Mouse (Mus musculus) forebrain, embryonic 13.5 days (tissue): ENCODE data around the gene Iqgap1. TPM values are rescaled to one million over a fixed set of nuclear protein-coding genes. Genes with fewer than 3 reads are reported as not detected.

Experiments
- ATAC-seq: fragments of 200-750 bp; cut with Nextera tagmentation; 2 replicates; pipeline ENCODE4 v1.8.0; 2017
- H3K27ac ChIP-seq: fragments of 300-500 bp; sonication (generic); 2 replicates; pipeline ENCODE4 v1.5.1; 2015; ENCODE audit warnings: inconsistent platforms, mild to moderate bottlenecking, moderate library complexity
- H3K27me3 ChIP-seq: fragments of 300-500 bp; sonication (generic); 2 replicates; pipeline ENCODE4 v1.6.1; 2015; ENCODE audit warnings: mild to moderate bottlenecking, inconsistent platforms
- H3K36me3 ChIP-seq: fragments of 300-500 bp; sonication (generic); 2 replicates; pipeline ENCODE4 v1.6.1; 2015; ENCODE audit warnings: mild to moderate bottlenecking, inconsistent platforms; ENCODE audit not compliant: poor library complexity, severe bottlenecking
- H3K4me1 ChIP-seq: fragments of 300-500 bp; sonication (generic); 2 replicates; pipeline ENCODE4 v1.6.1; 2015; ENCODE audit warnings: inconsistent platforms
- H3K4me2 ChIP-seq: fragments of 300-500 bp; sonication (generic); 2 replicates; pipeline ENCODE4 v1.6.1; 2015; ENCODE audit warnings: inconsistent platforms, mild to moderate bottlenecking, moderate library complexity
- H3K4me3 ChIP-seq: fragments of 300-500 bp; sonication (generic); 2 replicates; pipeline ENCODE4 v1.5.1; 2015; ENCODE audit warnings: mild to moderate bottlenecking, inconsistent platforms
- H3K9ac ChIP-seq: fragments of 300-500 bp; sonication (generic); 2 replicates; pipeline ENCODE4 v1.6.1; 2015; ENCODE audit warnings: mild to moderate bottlenecking, inconsistent platforms
- H3K9me3 ChIP-seq: fragments of 300-500 bp; sonication (generic); replicated peaks from 2 replicates; pipeline ENCODE4 v1.6.1; 2016; ENCODE audit warnings: inconsistent platforms
- WGBS: fragments of 180-500 bp; shearing (Covaris S2); methylation state at CpG from one replicate; pipeline ENCODE4 v1.1.7; 2015; 5-methylcytosine and 5-hydroxymethylcytosine counted together
- polyA plus RNA-seq: library from polyadenylated mRNA; unstranded; fragments of >200 nt; fragmentation: Nextera tagmentation; extraction: Ambion mirVana; gene quantifications from 2 replicates; pipeline ENCODE4 v1.2.1, GENCODE M21; 2015

Iqgap1 gene
- polyA plus RNA-seq, 1 experiment from 2014 or later, result 19.7 TPM

DNA sequence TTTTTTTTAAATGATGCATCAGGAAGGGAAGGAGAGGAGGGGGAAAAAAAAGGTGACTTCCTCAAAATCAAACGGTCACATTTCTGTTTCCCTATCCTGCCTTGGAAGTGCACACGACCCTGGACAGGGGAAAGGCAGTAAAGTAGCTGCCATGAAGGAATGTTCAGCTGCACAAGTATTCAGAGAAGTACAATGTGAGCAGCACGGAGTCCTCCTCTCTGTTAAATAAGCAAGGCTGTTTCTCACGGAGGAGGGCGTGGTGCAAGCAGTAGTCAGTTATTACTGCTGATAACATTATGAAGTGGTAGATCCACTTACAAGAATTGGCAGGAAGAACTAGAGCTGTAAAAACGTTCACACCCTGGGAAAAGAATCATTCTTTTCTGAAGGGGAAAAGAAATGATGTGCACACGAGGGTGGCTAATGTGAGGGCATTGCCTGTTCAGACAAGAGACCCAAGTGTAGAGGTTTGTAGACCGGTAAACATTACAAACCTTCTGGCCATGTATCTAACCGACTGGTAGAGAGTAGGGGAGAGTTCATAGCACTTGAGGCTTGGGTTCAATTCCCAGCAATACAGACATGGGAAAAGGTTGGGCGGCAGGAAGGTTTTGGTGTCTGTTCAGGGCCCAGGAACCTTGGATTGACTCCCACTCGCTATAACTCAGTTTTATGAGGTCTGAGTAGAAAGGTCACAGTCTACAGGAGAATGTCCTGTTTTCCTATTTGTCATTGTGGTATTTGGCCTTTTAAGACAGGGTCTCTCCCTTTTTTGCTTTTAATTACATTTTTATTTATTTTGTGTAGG is 1.7 kb downstream of the Iqgap1 start:
- ATAC-seq, result no peak
- no peaks in the 10 kb centered on the region for H3K9me3 ChIP-seq
- H3K9ac ChIP-seq, result no peak overlapping the region
- no peaks in the 10 kb centered on the region for H3K4me1 ChIP-seq
- no peak overlapping the region for H3K4me3 ChIP-seq
- no peak overlapping the region for H3K4me2 ChIP-seq
- 84% methylated on average over 11 of the region's 11 CpGs for WGBS
- H3K27me3 ChIP-seq, result no peaks in the 10 kb centered on the region
- no peaks in the 10 kb centered on the region for H3K36me3 ChIP-seq
- no peak overlapping the region for H3K27ac ChIP-seq

GRCm38 (mm10) chr7:80823267-80823666 is 2.5 kb downstream of the Iqgap1 start:
- Histone ChIP-seq H3K4me3 (no peak overlapping the region), H3K27ac (no peak overlapping the region), H3K4me2 (no peak overlapping the region)

DNA sequence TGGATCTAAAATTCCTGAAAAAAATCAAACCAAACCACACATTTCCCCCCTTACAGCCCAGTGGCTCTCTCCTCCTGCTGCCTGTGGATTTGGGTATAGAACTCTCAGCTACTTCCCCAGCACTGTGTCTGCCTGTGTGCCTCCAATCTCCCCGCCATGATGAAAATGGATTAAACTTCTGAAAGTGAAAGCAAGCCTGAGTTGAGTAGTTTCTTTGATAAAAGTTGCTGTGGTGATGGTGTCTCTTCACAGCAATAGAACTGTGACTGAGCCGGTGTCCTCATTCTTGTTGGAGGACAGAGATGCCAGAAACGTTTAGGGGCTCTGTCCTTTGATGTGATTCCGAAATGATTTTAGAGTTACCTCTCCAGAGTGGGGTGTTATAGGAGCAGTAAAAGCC is 4.9 kb downstream of the Iqgap1 start:
- Histone ChIP-seq H3K9me3 (no peaks in the 10 kb centered on the region), H3K27me3 (no peaks in the 10 kb centered on the region), H3K9ac (no peak overlapping the region), H3K4me3 (no peak overlapping the region), H3K4me1 (no peaks in the 10 kb centered on the region), H3K27ac (no peak overlapping the region), H3K36me3 (no peaks in the 10 kb centered on the region), H3K4me2 (no peak overlapping the region)
- 85% methylated on average over 4 of the region's 4 CpGs for WGBS
- no peak for ATAC-seq

More at GRCm38 (mm10) chr7:80823267-80823666, 2.5 kb downstream of the Iqgap1 start:
- H3K9ac ChIP-seq, result no peak overlapping the region
- no peaks in the 10 kb centered on the region for H3K36me3 ChIP-seq
- no peaks in the 10 kb centered on the region for H3K9me3 ChIP-seq
- no peaks in the 10 kb centered on the region for H3K27me3 ChIP-seq
- H3K4me1 ChIP-seq, result no peaks in the 10 kb centered on the region
- no peak for ATAC-seq
- 83% methylated on average over 4 of the region's 4 CpGs for WGBS

DNA sequence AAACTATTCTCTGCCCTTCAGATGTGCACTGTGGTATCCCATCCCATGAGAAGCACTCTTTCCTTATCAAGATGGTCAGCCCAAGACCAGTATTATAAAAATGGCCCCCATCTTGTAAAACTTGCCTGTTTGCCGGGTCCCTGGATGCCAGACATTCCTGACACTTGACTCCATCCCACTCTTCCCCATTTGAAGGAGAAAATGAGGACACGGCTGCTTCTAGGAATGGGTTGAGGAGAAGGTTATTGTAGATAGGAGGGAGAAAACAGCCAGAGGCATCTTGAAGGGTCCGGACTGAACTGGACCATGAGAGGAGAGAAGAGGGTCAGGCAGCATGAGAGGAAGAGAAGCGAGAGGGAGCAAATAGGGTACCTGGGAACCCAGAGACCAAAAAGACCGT is 9.1 kb downstream of the Iqgap1 start:
- no peak for ATAC-seq
- Histone ChIP-seq H3K4me3 (no peak overlapping the region), H3K9ac (no peak overlapping the region), H3K9me3 (no peaks in the 10 kb centered on the region), H3K36me3 (no peaks in the 10 kb centered on the region), H3K27ac (no peak overlapping the region), H3K4me2 (no peak overlapping the region), H3K4me1 (no peaks in the 10 kb centered on the region), H3K27me3 (no peaks in the 10 kb centered on the region)
- 74% methylated on average over 5 of the region's 5 CpGs for WGBS

DNA sequence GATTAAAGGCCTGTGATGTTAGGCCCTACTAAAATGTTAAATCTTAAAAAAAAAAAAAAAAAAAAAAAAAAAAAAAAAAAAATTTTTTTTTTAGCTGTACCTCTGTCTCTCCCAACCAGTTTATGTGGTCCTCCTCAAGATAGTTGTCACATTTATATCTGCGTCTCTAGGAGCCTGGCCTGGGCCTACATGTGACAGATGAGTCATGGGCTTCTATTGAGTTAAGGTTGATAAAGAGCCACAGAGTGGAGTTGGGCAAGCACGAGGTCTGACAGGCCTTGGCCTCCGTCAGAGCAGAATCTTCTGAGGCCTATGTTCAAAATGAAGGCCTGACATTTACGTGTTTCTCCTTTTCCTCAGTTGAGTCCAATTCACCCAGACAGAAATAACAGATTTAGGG is 12.4 kb downstream of the Iqgap1 start:
- Histone ChIP-seq H3K9me3 (no peaks in the 10 kb centered on the region), H3K36me3 (no peaks in the 10 kb centered on the region), H3K4me3 (no peak overlapping the region), H3K4me1 (no peaks in the 10 kb centered on the region), H3K27ac (no peak overlapping the region), H3K4me2 (no peak overlapping the region), H3K9ac (no peak overlapping the region), H3K27me3 (no peaks in the 10 kb centered on the region)
- WGBS, result 96% methylated on average over 4 of the region's 4 CpGs
- no peak for ATAC-seq

DNA sequence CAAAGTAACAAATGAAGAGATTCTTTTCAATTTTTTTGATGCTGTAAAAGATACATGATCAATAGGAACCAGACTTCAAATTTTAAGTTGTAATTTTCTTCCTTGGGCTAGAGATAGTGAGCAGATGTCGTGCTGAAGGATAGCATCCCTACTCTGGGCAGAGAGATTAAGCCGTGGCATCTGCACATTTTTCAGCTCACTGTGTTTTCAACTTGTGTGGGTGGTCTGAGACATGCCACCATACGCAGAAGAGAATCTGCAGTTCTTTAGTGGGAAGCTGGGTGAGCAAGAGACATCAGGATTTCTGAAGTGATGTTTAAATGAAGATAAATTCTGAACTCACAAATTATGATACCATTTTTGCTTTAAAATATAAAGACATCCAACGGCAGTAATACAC is 19.4 kb downstream of the Iqgap1 start:
- no peak overlapping the region for H3K27ac ChIP-seq
- WGBS, result 81% methylated on average over 4 of the region's 4 CpGs
- H3K27me3 ChIP-seq, result no peaks in the 10 kb centered on the region
- no peak overlapping the region for H3K9ac ChIP-seq
- no peak for ATAC-seq
- no peak overlapping the region for H3K4me2 ChIP-seq
- no peaks in the 10 kb centered on the region for H3K36me3 ChIP-seq
- no peak overlapping the region for H3K4me3 ChIP-seq
- H3K9me3 ChIP-seq, result no peaks in the 10 kb centered on the region
- peaks cover 11% of the 10 kb centered on the region for H3K4me1 ChIP-seq

GRCm38 (mm10) chr7:80803173-80803872 is 22.5 kb downstream of the Iqgap1 start:
- peak overlapping the region; percentile 77 for H3K4me3 ChIP-seq
- H3K27ac ChIP-seq, result peak overlapping the region; percentile 57
- peak overlapping the region; percentile 83 for H3K4me2 ChIP-seq
- no peaks in the 10 kb centered on the region for H3K27me3 ChIP-seq
- peaks cover 12% of the 10 kb centered on the region for H3K36me3 ChIP-seq
- peak; percentile 99 for ATAC-seq
- no peaks in the 10 kb centered on the region for H3K9me3 ChIP-seq
- peaks cover 11% of the 10 kb centered on the region for H3K4me1 ChIP-seq
- H3K9ac ChIP-seq, result peak overlapping the region; percentile 80
- under 1% methylated on average over 37 of the region's 47 CpGs for WGBS

GRCm38 (mm10) chr7:80802412-80803160 is 23.2 kb downstream of the Iqgap1 start:
- H3K4me1 ChIP-seq, result peaks cover 11% of the 10 kb centered on the region
- H3K27ac ChIP-seq, result peak overlapping the region; percentile 57; the same call in 1 of the 2 replicates
- peak; percentile 86; the same call in 1 of the 2 replicates for ATAC-seq
- no peaks in the 10 kb centered on the region for H3K27me3 ChIP-seq
- H3K9me3 ChIP-seq, result no peaks in the 10 kb centered on the region
- WGBS, result 2% methylated on average over 37 of the region's 37 CpGs
- H3K36me3 ChIP-seq, result peaks cover 15% of the 10 kb centered on the region
- peak overlapping the region; percentile 80 for H3K9ac ChIP-seq
- peak overlapping the region; percentile 83 for H3K4me2 ChIP-seq
- peak overlapping the region; percentile 77 for H3K4me3 ChIP-seq

DNA sequence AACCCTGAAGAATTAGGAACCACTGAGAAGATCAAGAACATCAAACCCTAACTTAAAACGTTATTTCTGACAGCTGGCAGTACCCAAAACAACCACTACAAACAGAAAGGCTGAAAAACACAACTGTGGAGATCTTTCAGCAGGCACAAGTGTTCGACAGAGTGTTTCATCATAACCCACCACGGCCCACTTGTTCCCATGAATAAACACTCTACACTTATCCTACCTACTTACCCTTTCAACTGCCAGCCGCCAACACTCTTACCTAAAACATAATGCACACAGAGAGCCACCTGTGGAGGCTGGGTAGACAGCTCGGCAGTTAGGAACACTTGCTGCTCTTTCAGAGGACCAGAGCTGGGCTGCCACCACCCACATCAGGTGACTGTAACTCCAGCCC is 26.5 kb downstream of the Iqgap1 start:
- H3K27me3 ChIP-seq, result no peaks in the 10 kb centered on the region
- H3K4me3 ChIP-seq, result no peak overlapping the region
- no peak for ATAC-seq
- H3K4me1 ChIP-seq, result peaks cover 11% of the 10 kb centered on the region
- 83% methylated on average over 5 of the region's 5 CpGs for WGBS
- H3K9me3 ChIP-seq, result no peaks in the 10 kb centered on the region
- H3K4me2 ChIP-seq, result no peak overlapping the region
- H3K9ac ChIP-seq, result no peak overlapping the region
- H3K27ac ChIP-seq, result no peak overlapping the region
- peaks cover 35% of the 10 kb centered on the region for H3K36me3 ChIP-seq

DNA sequence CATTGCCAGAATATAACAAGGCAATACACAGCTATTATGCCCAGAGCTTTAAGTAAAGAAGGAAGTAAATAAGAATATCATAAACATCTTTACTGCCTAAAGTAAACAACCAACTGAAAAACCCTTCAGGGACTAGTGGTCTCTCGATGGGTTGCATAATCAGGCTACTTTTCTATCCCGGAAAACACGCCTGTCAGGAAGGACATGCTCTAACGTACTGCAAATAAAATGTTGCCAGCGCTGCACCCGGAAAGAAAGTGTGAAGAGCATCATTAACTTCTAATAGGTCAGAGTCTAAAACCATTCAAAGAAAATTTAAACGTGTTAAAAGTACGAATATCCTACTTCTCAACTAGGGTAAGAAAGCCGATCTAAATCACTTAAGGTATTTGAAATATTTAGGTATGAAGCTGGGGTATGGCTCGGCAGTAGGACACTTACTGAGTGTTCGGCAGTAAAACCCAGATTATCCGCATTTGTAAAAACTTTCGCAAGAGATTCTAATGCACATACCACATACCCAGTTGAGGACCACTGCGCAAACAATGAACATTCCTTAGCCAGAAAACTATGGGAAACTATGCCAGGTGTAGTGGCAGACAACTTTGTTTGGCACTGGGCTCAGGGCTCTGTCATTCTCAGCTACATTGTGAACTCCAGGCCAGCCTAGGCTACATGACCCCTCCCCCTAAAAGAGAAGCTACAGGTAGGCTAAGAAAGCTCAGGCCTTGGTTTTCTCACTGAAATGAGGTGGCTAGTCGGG is 28.8 kb downstream of the Iqgap1 start:
- H3K36me3 ChIP-seq, result peaks cover 41% of the 10 kb centered on the region
- H3K9me3 ChIP-seq, result no peaks in the 10 kb centered on the region
- 93% methylated on average over 15 of the region's 15 CpGs for WGBS
- no peak overlapping the region for H3K4me2 ChIP-seq
- ATAC-seq, result no peak
- no peak overlapping the region for H3K4me3 ChIP-seq
- no peaks in the 10 kb centered on the region for H3K27me3 ChIP-seq
- no peak overlapping the region for H3K27ac ChIP-seq
- peaks cover 5% of the 10 kb centered on the region for H3K4me1 ChIP-seq
- H3K9ac ChIP-seq, result no peak overlapping the region

DNA sequence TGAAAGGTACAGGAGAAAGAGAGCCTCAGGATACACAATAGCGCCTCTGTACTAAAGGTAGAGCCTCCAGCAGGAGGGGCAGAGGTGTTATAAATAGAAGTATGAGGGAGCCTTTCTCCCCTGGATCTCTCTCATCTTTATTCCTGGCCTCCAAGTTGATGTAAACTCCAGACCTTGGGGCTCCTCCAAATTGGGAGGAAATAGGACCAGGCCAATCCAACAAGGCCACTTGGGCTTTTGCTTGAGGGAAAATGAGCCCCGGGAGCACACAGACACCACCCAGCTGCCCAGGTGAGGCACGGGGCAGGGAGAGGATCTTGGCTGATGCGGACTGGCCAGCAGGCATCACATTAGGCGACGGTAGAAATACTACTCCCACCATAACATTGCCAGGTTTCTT is 29.5 kb downstream of the Iqgap1 start:
- H3K4me1 ChIP-seq, result no peaks in the 10 kb centered on the region
- H3K9ac ChIP-seq, result no peak overlapping the region
- H3K4me3 ChIP-seq, result no peak overlapping the region
- ATAC-seq, result no peak
- WGBS, result 99% methylated on average over 6 of the region's 6 CpGs
- H3K36me3 ChIP-seq, result peaks cover 41% of the 10 kb centered on the region
- H3K27me3 ChIP-seq, result no peaks in the 10 kb centered on the region
- H3K9me3 ChIP-seq, result no peaks in the 10 kb centered on the region
- no peak overlapping the region for H3K4me2 ChIP-seq
- H3K27ac ChIP-seq, result no peak overlapping the region
